Mouse (Mus musculus): ENCODE results near the gene Cyp2c40. TPM values are rescaled to one million over a fixed set of nuclear protein-coding genes. Genes with fewer than 3 reads are reported as not detected.
"Not testable (repeated sequence)": the region's sequence is repeated elsewhere in the genome, so short reads cannot be mapped to it uniquely, and the experiment has no call there.

The Cyp2c40 gene
- not detected in 2 replicates for polyA plus RNA-seq (2015; fragmentation: Nextera tagmentation; extraction: Ambion mirVana)

DNA sequence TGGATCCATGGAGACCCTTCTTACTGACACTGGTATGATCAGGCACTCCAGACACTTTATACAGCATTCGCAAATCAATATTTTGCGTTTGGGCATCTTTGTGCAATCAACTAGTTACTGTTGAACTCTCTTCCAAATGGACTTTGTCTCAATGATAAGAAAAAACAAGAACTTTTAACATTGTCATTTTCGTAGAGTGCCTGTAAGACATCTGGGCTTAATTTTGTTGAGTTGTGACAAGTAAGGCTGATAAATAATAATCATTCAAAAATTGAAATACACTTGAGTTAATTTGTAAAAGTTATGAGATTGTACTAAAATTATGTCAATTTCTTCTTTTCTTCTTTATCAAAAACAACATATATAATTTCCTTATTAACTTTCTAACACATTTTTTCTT, at the start of gene Cyp2c40:
TSS of gene Cyp2c40 (minus strand) at position 101 of the 400 bp plus-strand sequence.
- WGBS: 89% methylated on average over 3 of the region's 3 CpGs
- not testable (repeated sequence) for H3K4me3 ChIP-seq (replicated peaks; ENCODE audit: low read depth, low read length); H3K27ac ChIP-seq; H3K4me2 ChIP-seq (ENCODE audit: low read length); H3K36me3 ChIP-seq (ENCODE audit: insufficient read depth, low read length); H3K9me3 ChIP-seq (replicated peaks; ENCODE audit: low read length); ATAC-seq (replicated peaks; ENCODE audit: low FRiP score, low read depth); H3K9ac ChIP-seq (ENCODE audit: low read depth, low read length); H3K27me3 ChIP-seq (ENCODE audit: insufficient read depth, low read length); H3K4me1 ChIP-seq (replicated peaks; ENCODE audit: insufficient read depth, low read length); DNase-seq (ENCODE audit: low spot score)

- not testable (repeated sequence) for H3K9ac ChIP-seq (ENCODE audit: low read depth, low read length); ATAC-seq (replicated peaks; ENCODE audit: low FRiP score, low read depth); H3K36me3 ChIP-seq (ENCODE audit: insufficient read depth, low read length); H3K4me1 ChIP-seq (replicated peaks; ENCODE audit: insufficient read depth, low read length); H3K4me3 ChIP-seq (replicated peaks; ENCODE audit: low read depth, low read length); H3K27me3 ChIP-seq (ENCODE audit: insufficient read depth, low read length); H3K9me3 ChIP-seq (replicated peaks; ENCODE audit: low read length); DNase-seq (ENCODE audit: low spot score); H3K27ac ChIP-seq; H3K4me2 ChIP-seq (ENCODE audit: low read length)
- 74% methylated on average over 2 of the region's 2 CpGs for WGBS
Measured at GRCm38 (mm10) chr19:39820931-39821330, 8.3 kb upstream of the Cyp2c40 start.

DNA sequence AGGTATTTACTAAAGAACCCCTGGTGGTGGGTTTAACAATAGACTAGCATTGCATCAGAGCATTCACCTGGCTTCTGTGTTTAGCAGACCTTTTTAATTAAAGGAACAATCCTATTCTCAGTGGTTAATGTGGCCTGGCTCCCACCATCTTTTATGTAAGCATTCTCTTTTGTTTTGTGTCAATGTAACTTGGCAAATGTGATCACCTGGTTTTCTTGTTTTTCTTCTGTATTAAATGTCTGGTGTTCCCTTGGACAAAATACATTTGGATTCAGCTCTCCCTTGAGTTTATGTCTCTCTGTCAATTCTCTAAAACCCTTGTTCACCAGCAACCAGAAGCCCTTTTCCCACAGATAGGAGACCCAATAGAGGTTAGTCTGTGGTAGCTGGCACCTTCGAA, 3.8 kb upstream of the Cyp2c40 start:
- not testable (repeated sequence) for H3K27me3 ChIP-seq (ENCODE audit: insufficient read depth, low read length); H3K9ac ChIP-seq (ENCODE audit: low read depth, low read length); H3K4me3 ChIP-seq (replicated peaks; ENCODE audit: low read depth, low read length); H3K4me1 ChIP-seq (replicated peaks; ENCODE audit: insufficient read depth, low read length); H3K4me2 ChIP-seq (ENCODE audit: low read length); H3K9me3 ChIP-seq (replicated peaks; ENCODE audit: low read length); H3K36me3 ChIP-seq (ENCODE audit: insufficient read depth, low read length); DNase-seq (ENCODE audit: low spot score); ATAC-seq (replicated peaks; ENCODE audit: low FRiP score, low read depth); H3K27ac ChIP-seq
- WGBS: 93% methylated on average over 1 of the region's 1 CpGs

DNA sequence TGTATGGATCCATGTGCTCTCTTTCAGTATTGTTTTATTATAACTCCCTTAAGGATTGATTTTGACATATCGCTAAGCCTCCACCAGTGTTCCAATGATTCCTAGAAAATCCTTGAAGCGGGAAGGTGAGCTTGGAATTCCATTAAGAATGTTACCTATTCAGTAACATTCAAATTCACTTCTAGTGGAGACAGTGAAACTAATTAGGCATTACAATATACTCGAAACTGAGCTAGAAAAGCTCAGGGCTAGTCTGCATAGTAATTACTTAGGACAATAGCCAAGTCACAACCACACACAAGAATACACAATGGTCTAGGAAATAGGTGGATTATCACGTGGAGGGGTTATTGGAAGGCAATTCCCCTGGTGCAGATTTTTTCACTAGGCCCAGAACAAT, 3.4 kb upstream of the Cyp2c40 start:
- H3K36me3 ChIP-seq (ENCODE audit: insufficient read depth, low read length); H3K4me2 ChIP-seq (ENCODE audit: low read length); H3K4me3 ChIP-seq (replicated peaks; ENCODE audit: low read depth, low read length); H3K4me1 ChIP-seq (replicated peaks; ENCODE audit: insufficient read depth, low read length); ATAC-seq (replicated peaks; ENCODE audit: low FRiP score, low read depth); H3K27ac ChIP-seq; H3K9ac ChIP-seq (ENCODE audit: low read depth, low read length); H3K27me3 ChIP-seq (ENCODE audit: insufficient read depth, low read length); DNase-seq (ENCODE audit: low spot score); H3K9me3 ChIP-seq (replicated peaks; ENCODE audit: low read length): not testable (repeated sequence)
- 65% methylated on average over 4 of the region's 4 CpGs for WGBS

GRCm38 (mm10) chr19:39785458-39785857, 27.2 kb downstream of the Cyp2c40 start:
- not testable (repeated sequence) for H3K27me3 ChIP-seq (ENCODE audit: insufficient read depth, low read length); ATAC-seq (replicated peaks; ENCODE audit: low FRiP score, low read depth); H3K9me3 ChIP-seq (replicated peaks; ENCODE audit: low read length); H3K9ac ChIP-seq (ENCODE audit: low read depth, low read length); DNase-seq (ENCODE audit: low spot score); H3K36me3 ChIP-seq (ENCODE audit: insufficient read depth, low read length); H3K4me3 ChIP-seq (replicated peaks; ENCODE audit: low read depth, low read length); H3K4me2 ChIP-seq (ENCODE audit: low read length); H3K4me1 ChIP-seq (replicated peaks; ENCODE audit: insufficient read depth, low read length); H3K27ac ChIP-seq
- WGBS: 62% methylated on average over 2 of the region's 2 CpGs

- no peak for TF ChIP-seq CTCF (IDR thresholded peaks at IDR 0.05; ENCODE audit: low read depth)
- H3K4me2 ChIP-seq (ENCODE audit: low read length): no peak overlapping the region
- DNase-seq (ENCODE audit: low spot score) (no peak), ATAC-seq (replicated peaks; ENCODE audit: low FRiP score, low read depth) (no peak)
- H3K9ac ChIP-seq (ENCODE audit: low read depth, low read length): no peak overlapping the region
- H3K27me3 ChIP-seq (ENCODE audit: insufficient read depth, low read length): no peaks in the 10 kb centered on the region
- no peaks in the 10 kb centered on the region for H3K4me1 ChIP-seq (replicated peaks; ENCODE audit: insufficient read depth, low read length)
- 53% methylated on average over 1 of the region's 1 CpGs for WGBS
- no peak overlapping the region for H3K4me3 ChIP-seq (replicated peaks; ENCODE audit: low read depth, low read length)
- no peaks in the 10 kb centered on the region for H3K9me3 ChIP-seq (replicated peaks; ENCODE audit: low read length)
- H3K27ac ChIP-seq: no peak overlapping the region
- H3K36me3 ChIP-seq (ENCODE audit: insufficient read depth, low read length): no peaks in the 10 kb centered on the region
Measured at GRCm38 (mm10) chr19:39745357-39745756, 67.3 kb downstream of the Cyp2c40 start.

GRCm38 (mm10) chr19:39744361-39744760, 68.3 kb downstream of the Cyp2c40 start:
- 50% methylated on average over 1 of the region's 1 CpGs for WGBS
- not testable (repeated sequence) for H3K9me3 ChIP-seq (replicated peaks; ENCODE audit: low read length); H3K4me1 ChIP-seq (replicated peaks; ENCODE audit: insufficient read depth, low read length); ATAC-seq (replicated peaks; ENCODE audit: low FRiP score, low read depth); H3K27me3 ChIP-seq (ENCODE audit: insufficient read depth, low read length); H3K27ac ChIP-seq; DNase-seq (ENCODE audit: low spot score); H3K36me3 ChIP-seq (ENCODE audit: insufficient read depth, low read length); H3K9ac ChIP-seq (ENCODE audit: low read depth, low read length); H3K4me3 ChIP-seq (replicated peaks; ENCODE audit: low read depth, low read length); H3K4me2 ChIP-seq (ENCODE audit: low read length)
